Mouse (Mus musculus) adrenal gland, adult 18-20 months (tissue): Measurements from ENCODE around the gene Capn11. TPM values are rescaled to one million over a fixed set of nuclear protein-coding genes. Genes with fewer than 3 reads are reported as not detected.
"Not testable (repeated sequence)": the region's sequence is repeated elsewhere in the genome, so short reads cannot be mapped to it uniquely, and the experiment has no call there.

ENCODE experiments used
- DNase-seq, 2 experiments: peaks; one replicate each; pipeline ENCODE4 v3.0.0; 2021 to 2022; ENCODE audit warnings: low spot score in 2 of 2
- total RNA-seq, 2 experiments: library from RNA; stranded (reverse); gene quantifications; 1 replicate in 1 of 2; 2 replicates in 1 of 2; pipeline ENCODE4 v1.2.3; 2021

The Capn11 gene
- total RNA-seq, 2 experiments from 2014 or later, result 0.19 to 0.40 TPM

DNA sequence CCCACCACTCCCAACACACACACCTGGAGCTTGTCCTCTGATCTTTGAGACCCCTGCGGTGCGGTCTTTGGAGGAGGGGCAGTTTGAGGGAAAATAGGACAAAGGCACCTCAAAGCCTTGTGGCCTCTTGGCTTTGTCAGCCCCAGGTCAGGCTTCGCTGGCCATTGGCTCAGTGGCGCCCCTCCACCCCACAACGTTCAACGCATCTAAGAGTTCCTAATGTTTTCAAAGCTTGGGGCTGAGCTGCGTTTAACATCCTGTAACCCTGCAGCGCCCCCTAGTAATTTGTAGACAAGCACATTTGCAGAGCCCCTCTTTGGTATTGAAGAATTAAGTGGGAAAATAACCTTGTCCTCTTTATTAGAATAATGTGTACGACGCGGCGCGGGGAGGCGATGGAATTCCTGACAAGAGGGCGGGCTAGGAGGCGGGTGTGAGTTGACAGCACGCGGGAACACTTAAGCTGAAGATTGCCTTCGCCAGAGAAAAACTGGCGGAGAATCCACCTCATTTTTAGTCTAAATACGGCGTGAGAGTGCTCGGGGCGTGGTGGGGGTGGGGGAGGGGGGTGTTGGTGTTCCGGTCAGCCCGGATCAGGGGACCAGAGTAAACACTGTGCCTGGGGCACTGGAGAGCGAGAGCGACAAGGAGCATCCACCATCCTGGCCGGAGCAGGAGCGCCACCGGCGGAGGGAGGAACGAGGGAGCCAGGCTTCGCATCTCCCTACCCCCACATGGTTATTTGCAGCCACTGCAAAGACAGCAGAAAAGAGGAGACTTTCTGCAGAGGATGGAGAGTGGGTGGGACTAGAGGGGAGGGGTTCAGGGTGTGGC lies 29.0 kb downstream of the Capn11 start:
- DNase-seq, result peak; percentile 47 to 49

- no peak for DNase-seq
Observed at GRCm38 (mm10) chr17:45628885-45629855, 30.0 kb downstream of the Capn11 start.

GRCm38 (mm10) chr17:45628160-45628559 lies 31.0 kb downstream of the Capn11 start:
- DNase-seq, result no peak

DNA sequence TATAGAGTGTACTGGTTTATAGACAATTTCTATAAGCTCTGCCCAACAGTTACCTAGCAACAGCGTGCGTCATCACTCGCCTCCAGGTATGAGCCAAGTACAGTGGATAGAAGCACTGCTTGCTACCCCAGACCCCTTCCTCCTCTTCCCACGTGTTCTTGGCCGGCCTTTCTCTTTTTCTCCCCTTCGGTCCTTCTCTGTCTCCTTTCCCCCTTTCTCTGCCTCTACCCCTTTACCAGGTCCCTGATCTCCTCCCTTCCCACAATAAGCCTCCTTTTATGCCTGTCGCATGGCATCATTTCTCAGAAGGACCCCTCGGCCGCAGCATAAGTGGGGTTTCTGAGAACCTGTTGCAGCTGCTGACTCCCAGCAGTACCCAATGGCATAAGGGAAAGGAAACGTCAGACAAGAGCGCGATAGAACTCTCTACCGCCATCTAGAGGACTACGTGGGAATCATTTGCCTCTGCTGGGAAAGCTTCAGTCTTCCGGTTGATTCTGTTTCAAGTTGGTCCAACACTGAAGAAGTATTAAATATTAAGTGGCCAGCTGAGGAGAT lies 32.5 kb downstream of the Capn11 start:
- DNase-seq, result peak; percentile 53 to 54

DNA sequence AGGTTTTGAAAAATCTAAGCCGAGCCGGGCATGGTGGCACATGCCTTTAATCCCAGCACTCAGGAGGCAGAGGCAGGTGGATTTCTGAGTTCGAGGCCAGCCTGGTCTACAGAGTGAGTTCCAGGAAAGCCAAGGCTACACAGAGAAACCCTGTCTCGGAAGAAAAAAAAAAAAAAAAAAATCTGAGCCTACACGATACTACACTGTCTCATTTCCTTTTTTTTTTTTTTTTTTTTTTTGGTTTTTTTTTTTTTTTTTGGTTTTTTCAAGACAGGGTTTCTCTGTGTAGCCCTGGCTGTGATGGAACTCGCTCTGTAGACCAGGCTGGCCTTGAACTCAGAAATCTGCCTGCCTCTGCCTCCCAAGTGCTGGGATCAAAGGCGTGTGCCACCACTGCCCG lies 35.7 kb downstream of the Capn11 start:
- DNase-seq, result not testable (repeated sequence)

- peak in 1 of 2 experiments; percentile 16 for DNase-seq
Observed at GRCm38 (mm10) chr17:45619386-45620256, 39.5 kb downstream of the Capn11 start.

DNA sequence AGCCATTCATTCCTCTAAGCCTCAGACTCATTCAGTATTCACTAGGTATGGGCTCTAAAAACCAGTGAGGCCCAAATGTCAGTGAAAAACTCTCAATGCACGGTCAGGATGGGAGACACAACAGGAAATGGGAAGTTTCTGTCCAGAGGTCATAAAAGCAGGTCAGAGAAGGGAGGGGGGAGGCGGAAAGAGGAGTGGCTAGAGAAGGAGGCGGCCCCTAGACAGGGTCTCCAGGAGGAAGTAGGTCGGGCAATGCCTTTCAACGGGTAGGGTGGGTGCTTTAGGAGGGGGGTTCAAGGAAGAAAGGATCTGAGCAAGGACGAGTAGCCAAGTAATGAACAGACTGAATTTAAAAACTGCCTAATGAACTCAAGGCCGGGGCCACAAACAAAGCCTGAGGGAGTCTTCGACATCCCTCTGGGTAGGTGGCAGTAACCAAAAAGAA lies 40.2 kb downstream of the Capn11 start:
- peak; percentile 27 to 42 for DNase-seq

DNA sequence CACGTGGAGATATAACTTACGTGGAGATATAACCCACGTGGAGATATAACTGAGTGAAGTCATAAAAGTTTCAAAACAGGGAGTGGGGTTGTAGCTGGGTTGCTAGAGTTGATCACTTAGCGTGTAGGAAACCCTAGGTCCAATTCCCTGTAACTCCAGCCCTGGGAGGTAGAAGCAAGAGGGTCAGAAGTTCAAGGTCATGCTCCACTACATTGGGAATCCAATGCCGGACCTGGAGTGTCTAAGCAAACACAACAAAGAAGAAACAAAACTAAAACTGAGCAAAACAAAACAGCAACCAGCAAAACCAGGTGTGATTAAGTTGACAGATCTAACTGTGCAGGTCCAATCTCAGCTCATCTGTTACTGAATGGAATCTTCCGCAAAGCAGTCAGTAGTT lies 41.5 kb downstream of the Capn11 start:
- no peak for DNase-seq

GRCm38 (mm10) chr17:45616679-45617078 lies 42.4 kb downstream of the Capn11 start:
- DNase-seq, result no peak

GRCm38 (mm10) chr17:45616046-45616650 lies 43.0 kb downstream of the Capn11 start:
- DNase-seq, result no peak

- DNase-seq, result no peak
Observed at GRCm38 (mm10) chr17:45612921-45613320, 46.2 kb downstream of the Capn11 start.

GRCm38 (mm10) chr17:45612008-45612407 lies 47.1 kb downstream of the Capn11 start:
- no peak for DNase-seq

GRCm38 (mm10) chr17:45610144-45610866 lies 48.8 kb downstream of the Capn11 start:
- no peak for DNase-seq

DNA sequence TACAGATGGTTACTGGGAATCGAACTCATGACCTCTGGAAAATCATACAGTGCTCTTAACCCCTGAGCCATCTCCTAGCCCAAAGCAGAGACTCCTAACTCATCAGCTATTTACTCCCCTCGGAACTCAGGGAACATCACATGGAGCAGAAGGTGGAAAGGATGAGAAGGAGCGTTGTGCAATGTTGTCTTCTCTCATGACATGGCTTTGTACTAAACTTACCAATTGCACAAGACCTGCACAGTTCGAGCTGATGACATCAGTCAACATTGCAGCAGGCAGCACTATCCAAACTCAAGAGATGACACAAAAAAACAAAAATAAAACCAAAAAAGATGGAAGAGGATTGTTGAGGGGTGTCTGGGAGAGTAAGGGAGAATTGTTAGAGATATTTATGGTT lies 50.7 kb downstream of the Capn11 start:
- no peak for DNase-seq

DNA sequence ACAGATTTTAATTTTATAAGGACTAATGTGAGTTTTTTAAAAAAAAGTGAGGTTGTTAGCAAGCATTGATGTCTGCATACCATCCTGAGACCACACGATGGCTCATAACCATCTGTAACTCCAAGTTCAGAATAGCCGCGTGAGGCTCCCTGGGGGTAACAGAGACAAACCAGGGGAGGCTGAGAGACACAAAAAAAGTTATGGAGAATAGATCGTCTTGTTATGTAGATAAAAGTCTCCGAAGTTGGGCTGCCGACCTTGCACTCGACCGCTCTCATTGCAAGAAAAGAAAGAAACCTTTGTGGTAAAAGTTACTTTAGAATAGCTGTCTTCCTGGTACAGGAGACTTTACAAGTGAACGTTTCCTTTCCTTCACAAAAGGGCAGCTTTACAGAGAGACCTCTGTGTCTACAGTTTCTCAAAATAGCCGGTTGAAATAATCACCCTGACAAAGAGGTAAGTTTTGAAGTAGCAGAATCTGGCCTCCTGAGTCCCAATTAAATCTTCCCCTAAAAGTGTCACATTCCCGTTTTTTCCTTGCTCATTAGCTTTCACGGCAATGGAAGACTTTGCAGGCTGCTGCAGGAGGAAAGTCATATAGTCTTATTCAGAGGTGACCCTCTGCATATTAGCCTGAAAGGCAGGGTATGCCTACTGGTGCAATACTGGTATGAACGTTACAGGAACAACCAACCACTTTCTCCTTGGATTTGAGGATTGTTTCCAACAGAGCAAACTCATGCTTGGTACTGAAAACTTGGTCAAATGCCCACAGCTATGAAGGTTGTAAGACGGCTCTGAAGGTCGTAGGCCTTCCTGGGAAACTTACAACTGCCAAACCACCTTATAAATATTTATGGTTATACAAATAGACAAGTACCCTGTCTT lies 51.9 kb downstream of the Capn11 start:
- DNase-seq, result no peak

GRCm38 (mm10) chr17:45602984-45603383 lies 56.1 kb downstream of the Capn11 start:
- DNase-seq, result no peak

GRCm38 (mm10) chr17:45601877-45602304 lies 57.2 kb downstream of the Capn11 start, which contains the start of gene Mymx:
Mymx (minus strand) TSS chr17:45602102.
- no peak for DNase-seq

GRCm38 (mm10) chr17:45601325-45601724 lies 57.8 kb downstream of the Capn11 start:
- DNase-seq, result no peak
